Mouse (Mus musculus): ENCODE data around the gene Mpzl2. TPM values are rescaled to one million over a fixed set of nuclear protein-coding genes. Genes with fewer than 3 reads are reported as not detected.

Gene Mpzl2
- polyA plus RNA-seq, 1 experiment = 58.9 TPM

DNA sequence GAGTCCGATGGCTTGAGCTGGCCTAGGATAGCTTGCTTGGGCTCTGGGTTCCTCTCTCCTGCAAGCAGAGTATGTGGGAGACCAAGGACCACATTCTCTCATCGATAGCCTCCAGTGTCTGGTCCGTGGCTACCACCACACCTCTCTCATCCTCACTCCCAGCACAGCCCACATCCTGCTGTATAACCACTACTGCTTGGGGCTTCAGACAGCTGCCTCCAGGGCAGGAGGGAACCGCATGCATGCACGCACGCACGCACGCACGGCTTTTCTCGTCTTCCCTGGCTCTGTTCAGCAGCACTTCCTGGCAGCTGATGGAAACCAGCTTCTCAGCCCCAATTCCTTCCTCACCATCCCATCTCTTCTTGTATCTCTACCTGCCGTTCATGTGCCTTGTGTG, 41.5 kb upstream of the Mpzl2 start:
- H3K27me3 ChIP-seq (ENCODE audit: control insufficient read depth, insufficient read depth, low read length, poor library complexity, severe bottlenecking) = no peaks in the 10 kb centered on the region; the same call in 1 of the 2 replicates
- H3K4me3 ChIP-seq (ENCODE audit: low read depth, low read length) = no peak overlapping the region
- no peak overlapping the region for H3K27ac ChIP-seq (ENCODE audit: insufficient read depth, low read length)
- H3K9ac ChIP-seq (ENCODE audit: low read depth, poor library complexity, severe bottlenecking) = no peak overlapping the region
- no peaks in the 10 kb centered on the region for H3K36me3 ChIP-seq (ENCODE audit: control insufficient read depth, insufficient read depth, low read length, poor library complexity, severe bottlenecking)
- TF ChIP-seq CTCF (IDR thresholded peaks at IDR 0.05; ENCODE audit: low read depth, low read length) = no peak
- TF ChIP-seq EP300 (IDR thresholded peaks at IDR 0.05; ENCODE audit: insufficient read depth, low read depth, low read length) = no peak
- no peaks in the 10 kb centered on the region for H3K4me1 ChIP-seq (ENCODE audit: control insufficient read depth, insufficient read depth, low read length)
- H3K9me3 ChIP-seq (replicated peaks; ENCODE audit: control insufficient read depth, insufficient read depth, low read length, poor library complexity, severe bottlenecking) = no peaks in the 10 kb centered on the region

DNA sequence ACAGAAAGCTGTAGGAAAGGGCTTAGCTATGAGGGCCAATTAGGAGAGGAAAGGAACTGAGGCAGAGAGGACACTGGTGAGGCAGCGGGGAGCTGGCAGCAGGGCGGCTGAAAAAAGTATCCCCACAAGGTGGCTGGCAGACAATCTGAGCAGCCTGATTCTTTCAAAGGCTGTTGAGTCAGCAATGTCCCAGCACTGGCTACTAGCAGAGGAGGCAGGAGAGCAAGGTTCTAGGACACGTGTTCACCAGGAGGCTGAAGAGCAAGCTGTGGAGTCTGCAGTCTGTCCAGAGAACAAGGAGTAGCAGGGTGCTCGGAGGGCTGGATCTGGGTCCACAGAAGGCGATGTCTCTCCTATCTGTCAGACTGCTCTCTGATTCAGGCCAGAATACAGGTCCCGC, 40.4 kb upstream of the Mpzl2 start:
- Histone ChIP-seq H3K27ac (ENCODE audit: insufficient read depth, low read length) (no peak overlapping the region), H3K4me3 (ENCODE audit: low read depth, low read length) (no peak overlapping the region), H3K9ac (ENCODE audit: low read depth, poor library complexity, severe bottlenecking) (no peak overlapping the region), H3K27me3 (ENCODE audit: control insufficient read depth, insufficient read depth, low read length, poor library complexity, severe bottlenecking) (no peaks in the 10 kb centered on the region; the same call in 1 of the 2 replicates), H3K4me1 (ENCODE audit: control insufficient read depth, insufficient read depth, low read length) (no peaks in the 10 kb centered on the region), H3K36me3 (ENCODE audit: control insufficient read depth, insufficient read depth, low read length, poor library complexity, severe bottlenecking) (no peaks in the 10 kb centered on the region), H3K9me3 (replicated peaks; ENCODE audit: control insufficient read depth, insufficient read depth, low read length, poor library complexity, severe bottlenecking) (no peaks in the 10 kb centered on the region)
- TF ChIP-seq EP300 (IDR thresholded peaks at IDR 0.05; ENCODE audit: insufficient read depth, low read depth, low read length) = no peak
- no peak for TF ChIP-seq CTCF (IDR thresholded peaks at IDR 0.05; ENCODE audit: low read depth, low read length)
- no peak for TF ChIP-seq POLR2A (IDR thresholded peaks at IDR 0.05; ENCODE audit: insufficient read depth, low read length)

DNA sequence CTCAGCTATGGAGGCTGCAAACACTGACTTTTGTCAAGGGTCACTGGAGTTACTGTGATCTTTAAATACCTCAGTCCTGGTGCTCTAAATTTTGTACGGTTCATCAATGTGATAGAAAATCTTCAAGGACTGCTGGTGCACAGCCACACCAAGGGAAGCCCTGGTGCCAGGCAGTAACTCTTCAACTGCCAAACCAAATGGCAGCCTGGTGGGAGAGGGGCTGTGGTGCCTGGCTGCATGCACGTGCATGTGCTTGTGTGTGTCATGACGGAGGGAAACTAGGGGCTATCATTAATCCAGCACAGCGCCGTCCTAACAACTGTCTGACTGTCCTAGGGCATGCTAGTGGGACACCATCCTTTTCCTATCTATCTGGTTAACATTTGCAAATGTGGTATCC, 39.8 kb upstream of the Mpzl2 start:
- Histone ChIP-seq H3K27ac (ENCODE audit: insufficient read depth, low read length) (no peak overlapping the region), H3K9me3 (replicated peaks; ENCODE audit: control insufficient read depth, insufficient read depth, low read length, poor library complexity, severe bottlenecking) (no peaks in the 10 kb centered on the region), H3K4me1 (ENCODE audit: control insufficient read depth, insufficient read depth, low read length) (no peaks in the 10 kb centered on the region), H3K4me3 (ENCODE audit: low read depth, low read length) (no peak overlapping the region), H3K36me3 (ENCODE audit: control insufficient read depth, insufficient read depth, low read length, poor library complexity, severe bottlenecking) (no peaks in the 10 kb centered on the region), H3K9ac (ENCODE audit: low read depth, poor library complexity, severe bottlenecking) (no peak overlapping the region), H3K27me3 (ENCODE audit: control insufficient read depth, insufficient read depth, low read length, poor library complexity, severe bottlenecking) (no peaks in the 10 kb centered on the region; the same call in 1 of the 2 replicates)
- TF ChIP-seq EP300 (IDR thresholded peaks at IDR 0.05; ENCODE audit: insufficient read depth, low read depth, low read length) = no peak
- TF ChIP-seq POLR2A (IDR thresholded peaks at IDR 0.05; ENCODE audit: insufficient read depth, low read length) = no peak
- no peak for TF ChIP-seq CTCF (IDR thresholded peaks at IDR 0.05; ENCODE audit: low read depth, low read length)

DNA sequence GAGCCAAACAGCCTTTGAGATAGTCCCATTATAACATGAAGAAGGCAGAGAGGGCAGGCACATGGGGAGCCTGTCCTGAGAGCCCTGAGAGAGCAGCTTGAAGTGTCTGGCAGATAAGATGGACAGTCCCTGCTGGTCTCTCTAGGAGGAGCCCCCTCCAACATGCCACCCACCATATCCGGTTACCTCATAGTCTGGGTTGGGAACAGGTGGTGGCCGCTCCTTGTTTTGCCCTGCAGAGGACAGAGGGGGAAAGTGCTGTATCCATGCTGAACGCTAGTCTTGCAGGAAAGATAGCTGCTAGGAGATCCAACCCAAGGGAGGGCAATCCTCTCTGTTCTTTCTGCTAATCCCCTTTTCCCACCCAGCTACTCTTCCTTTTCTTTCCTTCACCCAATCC, 39.4 kb upstream of the Mpzl2 start:
- Histone ChIP-seq H3K4me1 (ENCODE audit: control insufficient read depth, insufficient read depth, low read length) (no peaks in the 10 kb centered on the region), H3K36me3 (ENCODE audit: control insufficient read depth, insufficient read depth, low read length, poor library complexity, severe bottlenecking) (no peaks in the 10 kb centered on the region), H3K9ac (ENCODE audit: low read depth, poor library complexity, severe bottlenecking) (no peak overlapping the region), H3K27me3 (ENCODE audit: control insufficient read depth, insufficient read depth, low read length, poor library complexity, severe bottlenecking) (no peaks in the 10 kb centered on the region), H3K4me3 (ENCODE audit: low read depth, low read length) (no peak overlapping the region), H3K9me3 (replicated peaks; ENCODE audit: control insufficient read depth, insufficient read depth, low read length, poor library complexity, severe bottlenecking) (no peaks in the 10 kb centered on the region), H3K27ac (ENCODE audit: insufficient read depth, low read length) (no peak overlapping the region)
- TF ChIP-seq EP300 (IDR thresholded peaks at IDR 0.05; ENCODE audit: insufficient read depth, low read depth, low read length) (no peak), POLR2A (IDR thresholded peaks at IDR 0.05; ENCODE audit: insufficient read depth, low read length) (no peak)

DNA sequence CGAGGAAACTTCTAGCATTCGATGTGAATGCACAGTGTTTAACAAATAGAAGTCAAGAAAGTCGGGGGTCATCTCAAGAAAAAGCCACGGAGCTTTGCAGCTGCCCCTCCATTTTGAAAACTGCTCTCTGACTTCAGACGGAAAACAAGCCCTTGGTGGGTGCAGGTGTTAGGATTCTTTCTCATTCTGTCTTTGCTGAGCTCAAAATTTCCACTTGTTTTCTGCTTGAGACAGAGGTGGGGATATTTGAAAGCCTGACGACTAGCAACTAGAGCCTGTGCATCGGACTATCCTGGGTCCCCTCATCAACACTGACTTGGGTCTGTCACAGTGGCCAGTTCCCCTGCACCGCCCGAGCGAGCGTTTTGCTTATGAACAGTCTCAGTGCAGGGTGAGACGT, 32.2 kb upstream of the Mpzl2 start:
- TF ChIP-seq CTCF (IDR thresholded peaks at IDR 0.05; ENCODE audit: low read depth, low read length) = no peak
- TF ChIP-seq EP300 (IDR thresholded peaks at IDR 0.05; ENCODE audit: insufficient read depth, low read depth, low read length) = no peak
- TF ChIP-seq POLR2A (IDR thresholded peaks at IDR 0.05; ENCODE audit: insufficient read depth, low read length) = no peak
- H3K4me1 ChIP-seq (ENCODE audit: control insufficient read depth, insufficient read depth, low read length) = no peaks in the 10 kb centered on the region
- no peaks in the 10 kb centered on the region for H3K36me3 ChIP-seq (ENCODE audit: control insufficient read depth, insufficient read depth, low read length, poor library complexity, severe bottlenecking)
- H3K4me3 ChIP-seq (ENCODE audit: low read depth, low read length) = no peak overlapping the region
- no peaks in the 10 kb centered on the region for H3K27me3 ChIP-seq (ENCODE audit: control insufficient read depth, insufficient read depth, low read length, poor library complexity, severe bottlenecking)
- no peaks in the 10 kb centered on the region for H3K9me3 ChIP-seq (replicated peaks; ENCODE audit: control insufficient read depth, insufficient read depth, low read length, poor library complexity, severe bottlenecking)
- no peak overlapping the region for H3K27ac ChIP-seq (ENCODE audit: insufficient read depth, low read length)
- no peak overlapping the region for H3K9ac ChIP-seq (ENCODE audit: low read depth, poor library complexity, severe bottlenecking)

DNA sequence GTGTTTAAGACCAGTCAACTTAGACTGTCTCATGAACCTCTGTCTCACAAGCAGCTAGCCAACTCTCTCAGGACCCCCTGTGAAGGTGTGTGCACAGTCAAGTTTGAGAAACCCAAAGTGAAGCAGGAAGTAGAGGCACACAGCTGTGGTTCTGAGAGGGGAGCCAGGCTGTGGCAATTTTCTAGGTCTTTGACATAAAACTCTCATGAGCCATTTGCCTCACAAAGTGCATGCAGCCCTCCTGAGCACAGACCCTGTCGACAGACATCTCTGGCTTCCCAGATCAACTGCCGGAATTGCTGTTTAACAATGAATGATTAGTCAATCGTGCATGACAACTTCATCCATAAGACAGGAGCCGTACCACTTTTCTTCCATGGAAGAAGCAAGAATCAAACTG, 31.3 kb upstream of the Mpzl2 start:
- Histone ChIP-seq H3K4me3 (ENCODE audit: low read depth, low read length) (no peak overlapping the region), H3K9ac (ENCODE audit: low read depth, poor library complexity, severe bottlenecking) (no peak overlapping the region), H3K4me1 (ENCODE audit: control insufficient read depth, insufficient read depth, low read length) (no peaks in the 10 kb centered on the region), H3K9me3 (replicated peaks; ENCODE audit: control insufficient read depth, insufficient read depth, low read length, poor library complexity, severe bottlenecking) (no peaks in the 10 kb centered on the region), H3K27ac (ENCODE audit: insufficient read depth, low read length) (no peak overlapping the region), H3K36me3 (ENCODE audit: control insufficient read depth, insufficient read depth, low read length, poor library complexity, severe bottlenecking) (no peaks in the 10 kb centered on the region), H3K27me3 (ENCODE audit: control insufficient read depth, insufficient read depth, low read length, poor library complexity, severe bottlenecking) (no peaks in the 10 kb centered on the region)
- TF ChIP-seq POLR2A (IDR thresholded peaks at IDR 0.05; ENCODE audit: insufficient read depth, low read length) (no peak), CTCF (IDR thresholded peaks at IDR 0.05; ENCODE audit: low read depth, low read length) (no peak)
